Mouse (Mus musculus): ENCODE data around the gene Eif2b4. TPM values are rescaled to one million over a fixed set of nuclear protein-coding genes. Genes with fewer than 3 reads are reported as not detected.
"Not testable (repeated sequence)": the region's sequence is repeated elsewhere in the genome, so short reads cannot be mapped to it uniquely, and the experiment has no call there.

Eif2b4 gene
- total RNA-seq (2021) = 10 to 100 TPM; 39.0 to 44.2 TPM

DNA sequence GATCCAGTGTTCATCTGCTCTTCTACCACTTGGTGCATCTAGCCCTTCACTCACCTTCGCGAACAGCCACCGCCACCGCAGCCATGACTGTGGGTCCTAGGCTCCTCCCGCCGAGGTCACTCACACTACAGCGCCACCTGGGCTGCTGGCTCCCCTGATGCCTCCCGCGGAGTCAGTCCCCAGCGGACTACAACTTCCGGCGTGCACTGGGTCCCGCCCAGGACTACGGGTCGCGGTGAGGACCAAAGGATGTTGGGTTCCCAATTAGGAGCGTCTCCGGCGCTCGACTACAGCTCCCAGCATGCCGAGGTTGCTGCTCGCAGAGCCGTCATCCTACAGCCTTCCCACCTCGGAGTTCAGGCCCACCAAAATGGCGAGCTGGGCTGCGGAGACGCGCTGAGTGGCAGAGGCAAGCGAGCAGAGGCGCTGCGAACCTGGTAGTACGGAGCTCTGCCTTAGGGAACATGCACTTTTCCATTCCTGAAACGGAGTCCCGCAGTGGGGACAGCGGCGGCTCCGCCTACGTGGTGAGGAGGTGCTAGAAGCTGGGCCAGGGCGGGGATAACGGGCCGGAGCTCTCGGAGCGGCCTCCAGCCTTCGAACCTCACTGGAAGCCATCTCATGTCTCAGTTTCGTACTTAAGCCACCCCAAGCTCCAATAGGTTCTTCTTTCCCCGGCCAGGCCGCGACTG, at the start of gene Eif2b4, which contains the start of gene Snx17:
Gene Eif2b4 (minus strand): TSS at position 492 of the 692 bp plus-strand sequence.
Gene Snx17 (plus strand): TSS at position 289 of the 692 bp plus-strand sequence.
- intact Hi-C loops (cut with DNase I) = loop anchor here (1.0 to 10.0 kb wide), 3 partner anchors 8 to 238 kb away; partner anchors contain the start of gene Gtf3c2

DNA sequence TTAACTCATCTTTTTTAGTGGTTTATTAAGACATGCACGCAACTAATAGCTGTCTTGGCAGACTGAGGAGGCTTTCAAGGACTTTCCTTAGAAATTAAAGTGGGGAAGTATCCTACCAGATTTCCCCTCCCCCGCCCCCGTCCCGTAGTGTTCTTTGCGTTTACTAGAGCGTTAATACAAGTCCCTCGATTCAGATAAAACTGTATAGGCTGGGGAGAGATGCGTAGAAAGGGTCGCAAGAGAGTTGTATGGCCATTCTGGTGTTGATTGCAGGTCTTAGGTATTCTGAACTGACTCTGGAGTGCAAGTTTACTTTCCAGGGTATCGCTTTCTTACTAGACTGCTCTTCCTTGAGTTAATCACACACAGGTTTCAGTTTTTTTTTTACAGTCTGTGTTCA, 49.0 kb upstream of the Eif2b4 start:
- intact Hi-C loops (cut with DNase I) = no loop called here
- no peak for DNase-seq (ENCODE audit: low spot score in 2 of 2)

More for the DNA sequence above, at the start of gene Eif2b4, which contains the start of gene Snx17:
- DNase-seq (ENCODE audit: low spot score in 2 of 2) = peak; percentile 100

DNA sequence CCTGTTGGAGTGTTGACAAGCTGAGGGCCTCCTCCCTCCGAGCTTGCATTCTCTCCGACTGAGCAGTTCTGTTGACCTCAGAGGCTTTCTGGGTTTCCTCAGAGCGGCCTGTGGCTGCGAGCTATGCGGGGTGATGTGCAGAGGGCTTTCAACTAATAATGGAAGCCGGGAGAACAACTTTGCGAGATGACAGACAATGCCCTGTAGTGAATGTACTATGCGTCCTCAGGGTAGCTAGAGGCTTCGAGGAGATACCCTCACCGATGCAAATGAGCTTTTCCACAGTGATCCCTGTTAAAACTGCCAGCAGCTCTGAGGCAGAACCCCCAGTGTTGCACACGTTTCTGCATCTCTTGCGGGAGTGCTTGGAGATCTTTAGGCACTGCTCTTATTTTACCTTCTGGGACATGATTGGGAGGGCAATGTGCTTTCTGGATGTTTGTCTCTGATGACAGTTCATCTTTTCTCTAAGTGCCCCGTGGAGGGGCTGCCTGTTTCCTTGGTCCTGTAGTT, 48.3 kb upstream of the Eif2b4 start:
- intact Hi-C loops (cut with DNase I) = no loop called here
- DNase-seq (ENCODE audit: low spot score in 2 of 2) = no peak

DNA sequence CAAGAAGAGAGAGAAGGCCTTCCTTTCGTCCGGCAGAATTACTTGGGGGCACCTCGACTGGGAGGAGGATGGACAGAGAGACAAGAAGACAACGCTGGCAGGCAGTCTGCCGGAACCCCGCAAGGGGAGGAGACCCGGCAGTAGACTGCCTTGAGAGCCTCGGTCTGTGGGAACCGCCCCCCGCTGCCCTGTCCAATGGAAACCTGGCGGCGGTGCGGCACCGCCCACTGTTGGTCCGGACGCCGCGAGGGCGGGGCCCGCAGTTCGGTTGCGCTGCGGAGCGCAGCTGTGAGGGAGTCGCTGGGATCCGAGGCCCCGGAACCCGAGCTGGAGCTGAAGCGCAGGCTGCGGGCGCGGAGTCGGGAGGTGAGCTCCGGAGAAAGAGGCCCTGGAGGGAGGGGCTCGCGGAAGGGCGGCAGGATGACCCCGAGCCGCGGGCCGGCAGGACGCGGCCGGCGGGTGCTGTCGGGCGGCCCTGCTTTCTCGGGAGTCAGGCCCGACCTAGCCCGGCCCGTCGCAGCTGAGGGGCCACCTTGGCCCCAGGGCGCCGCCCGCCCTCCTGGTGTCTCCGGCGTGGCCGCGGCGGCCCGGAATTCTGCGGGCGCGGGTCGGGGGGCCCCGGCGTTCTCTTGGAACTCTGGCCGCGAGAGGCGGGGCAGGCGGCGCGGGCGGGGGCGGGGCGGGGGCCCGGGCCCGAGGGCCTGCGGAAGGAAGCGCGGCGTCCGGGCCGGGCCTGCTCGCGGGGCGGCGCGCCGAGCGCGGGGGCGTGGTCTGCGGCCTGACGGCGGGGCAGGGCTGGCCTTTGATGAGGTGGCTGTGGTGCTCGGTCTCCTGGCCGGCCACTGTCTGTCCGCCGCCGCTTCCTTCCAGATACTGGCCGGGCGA, 47.6 kb upstream of the Eif2b4 start, which contains the start of the genes Nrbp1 and Gm9970:
Gene Nrbp1 (plus strand): TSS at position 228 of the 885 bp plus-strand sequence.
Gene Gm9970 (minus strand): TSS at position 596 of the 885 bp plus-strand sequence.
- intact Hi-C loops (cut with DNase I) = loop anchor here (1.0 kb wide), 1 partner anchor 20 kb away; no protein-coding TSS in a partner anchor
- peak; percentile 96 to 97 for DNase-seq (ENCODE audit: low spot score in 2 of 2)

DNA sequence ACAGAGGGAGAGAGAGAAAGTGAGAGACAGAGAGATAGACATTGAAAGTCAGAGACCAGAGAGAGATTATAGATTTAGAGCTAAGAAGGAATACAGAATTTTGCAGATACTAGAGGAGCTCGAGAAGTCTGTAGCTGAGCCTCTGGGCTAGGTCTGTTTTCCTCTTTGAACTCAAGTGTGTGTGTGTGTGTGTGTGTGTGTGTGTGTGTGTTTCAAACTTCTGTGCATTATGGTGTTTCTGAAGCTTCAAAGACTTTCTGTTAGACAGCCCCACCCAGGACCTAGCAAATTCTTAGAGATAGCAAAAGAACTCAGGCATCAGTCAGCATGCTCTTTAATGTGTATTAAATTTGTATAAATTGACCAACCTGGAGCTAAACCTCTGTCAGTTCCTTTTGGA, 33.4 kb upstream of the Eif2b4 start:
- intact Hi-C loops (cut with DNase I) = no loop called here
- no peak for DNase-seq (ENCODE audit: low spot score in 2 of 2)

DNA sequence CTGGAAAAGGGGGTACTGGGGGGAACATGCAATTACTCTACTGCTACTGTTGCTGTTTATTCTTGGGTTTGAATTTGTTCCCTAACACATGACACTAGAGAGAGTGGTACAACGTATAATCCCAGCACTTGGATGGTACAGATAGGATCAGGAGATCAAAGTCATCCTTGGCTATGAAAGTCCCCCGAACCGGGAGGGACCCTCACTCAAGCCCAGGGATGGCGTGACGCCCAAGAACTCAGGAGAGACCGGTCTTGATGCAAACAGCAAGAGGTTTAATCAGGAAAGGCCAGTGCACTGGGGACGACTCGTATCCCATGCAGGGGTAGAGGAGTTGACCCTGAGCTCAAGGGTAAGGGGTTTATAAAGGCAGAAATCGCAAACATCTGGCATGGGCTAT, 29.5 kb upstream of the Eif2b4 start:
- intact Hi-C loops (cut with DNase I) = loop anchor here (5.0 kb wide), 1 partner anchor 230 kb away; the partner anchor contains the start of gene Zfp512
- no peak for DNase-seq (ENCODE audit: low spot score in 2 of 2)

DNA sequence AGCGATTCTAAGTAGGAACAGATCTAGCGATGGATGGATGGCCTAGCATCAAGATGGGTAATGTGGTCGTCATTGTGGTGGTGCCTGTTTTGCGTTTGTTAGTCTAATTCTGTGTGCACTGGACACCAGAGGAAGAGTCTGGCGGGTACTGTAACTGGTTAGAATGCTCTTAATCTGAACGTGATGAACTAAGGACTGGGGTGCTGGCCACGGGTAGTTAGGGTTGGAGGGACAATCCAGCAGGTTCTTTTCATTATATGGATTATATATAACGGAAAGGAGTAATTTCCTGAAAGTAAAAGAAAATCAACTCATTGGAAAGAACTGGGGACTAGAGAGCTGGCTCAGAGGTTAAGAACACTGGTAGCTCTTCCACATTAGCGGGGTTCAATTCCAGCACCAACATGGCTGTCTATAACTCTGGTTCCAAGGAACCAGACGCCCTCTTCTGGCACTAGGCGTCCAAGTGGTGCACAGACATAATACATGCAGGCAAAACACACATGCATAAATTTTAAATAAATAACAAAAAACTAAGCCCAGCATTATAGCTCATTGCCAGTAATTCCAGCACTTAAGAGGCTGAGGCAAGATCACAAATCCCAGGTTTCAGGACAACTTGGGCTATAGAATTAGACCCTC, 28.2 kb upstream of the Eif2b4 start:
- intact Hi-C loops (cut with DNase I) = loop anchor here (1.0 to 5.0 kb wide), 4 partner anchors 19 to 231 kb away; partner anchors contain the start of genes Ift172, Nrbp1 and Zfp512
- peak; percentile 23 to 47 for DNase-seq (ENCODE audit: low spot score in 2 of 2)

DNA sequence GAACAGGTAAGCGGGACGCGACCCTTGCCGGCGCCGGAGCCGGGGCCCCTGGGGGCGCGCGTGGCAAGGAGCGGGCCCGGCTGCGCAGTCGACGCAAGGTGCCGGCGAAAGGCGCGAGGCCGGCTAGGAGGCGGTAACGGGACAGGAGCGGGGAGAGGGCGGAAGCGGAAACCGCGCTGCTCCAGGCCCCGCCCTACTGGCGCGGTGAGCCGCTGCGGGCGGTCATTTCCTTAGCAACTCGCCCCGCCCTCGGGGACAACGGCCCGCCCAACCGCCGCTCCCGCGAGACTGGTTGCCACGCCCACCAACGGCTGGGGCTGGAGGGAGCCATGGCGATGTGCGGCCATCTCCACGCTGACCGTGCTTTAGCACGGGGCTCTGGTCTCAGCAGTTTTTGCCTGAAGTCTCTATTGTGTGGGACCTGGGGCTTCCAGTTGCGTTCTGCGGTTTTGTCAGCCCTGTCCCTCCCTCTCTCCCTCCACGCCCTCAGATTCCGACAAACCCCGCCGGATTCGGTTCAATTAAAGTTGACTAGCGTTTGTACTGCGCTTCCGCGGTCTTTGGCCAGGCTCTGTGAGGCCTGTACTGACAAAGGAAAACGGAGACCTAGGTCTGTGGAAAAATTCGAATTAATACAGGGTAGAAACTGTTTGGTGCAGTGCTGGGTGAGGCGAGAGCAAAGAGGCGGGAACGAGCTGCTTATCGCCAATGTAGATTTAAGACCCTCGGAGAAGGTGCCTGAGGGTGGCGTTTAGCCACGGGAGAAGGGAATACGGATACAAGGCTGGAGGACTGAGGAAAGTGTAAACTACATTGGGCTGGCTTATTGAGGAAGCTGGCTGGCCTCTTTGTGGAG, 27.4 kb upstream of the Eif2b4 start, which contains the start of gene Ppm1g:
Gene Ppm1g (minus strand): TSS at position 240 of the 856 bp plus-strand sequence.
- peak; percentile 96 for DNase-seq (ENCODE audit: low spot score in 2 of 2)
- intact Hi-C loops (cut with DNase I) = loop anchor here (1.0 to 5.0 kb wide), 4 partner anchors 20 to 232 kb away; partner anchors contain the start of genes Ift172, Nrbp1 and Zfp512

DNA sequence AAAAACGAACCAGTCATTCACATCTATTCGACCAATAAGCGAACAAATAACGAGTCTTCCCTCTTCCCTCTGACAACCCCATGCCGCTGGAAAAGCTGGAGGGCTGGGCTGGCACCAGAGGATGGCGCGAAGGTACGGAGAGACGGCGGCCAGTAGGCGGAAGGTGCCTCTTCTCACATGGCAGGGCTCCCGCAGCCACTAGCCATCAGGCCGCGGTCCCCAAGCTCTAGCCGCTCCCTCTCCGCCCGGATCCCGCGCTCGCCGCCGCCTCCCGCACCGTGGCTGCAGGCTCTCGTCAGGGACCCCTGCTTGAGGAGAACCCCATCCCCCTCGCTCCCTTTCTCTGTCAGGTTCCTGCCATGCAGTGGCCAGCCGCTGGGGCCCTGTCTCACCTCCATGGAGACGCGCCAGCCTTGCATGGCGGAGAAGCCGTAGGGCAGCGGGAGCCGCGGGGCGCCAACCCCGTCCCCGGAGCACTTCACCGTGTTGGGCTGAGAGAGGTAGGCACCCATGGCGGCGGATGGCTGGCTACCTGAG, 26.7 kb upstream of the Eif2b4 start:
- intact Hi-C loops (cut with DNase I) = loop anchor here (2.0 to 5.0 kb wide), 3 partner anchors 71 to 232 kb away; partner anchors contain the start of genes Ift172 and Zfp512

DNA sequence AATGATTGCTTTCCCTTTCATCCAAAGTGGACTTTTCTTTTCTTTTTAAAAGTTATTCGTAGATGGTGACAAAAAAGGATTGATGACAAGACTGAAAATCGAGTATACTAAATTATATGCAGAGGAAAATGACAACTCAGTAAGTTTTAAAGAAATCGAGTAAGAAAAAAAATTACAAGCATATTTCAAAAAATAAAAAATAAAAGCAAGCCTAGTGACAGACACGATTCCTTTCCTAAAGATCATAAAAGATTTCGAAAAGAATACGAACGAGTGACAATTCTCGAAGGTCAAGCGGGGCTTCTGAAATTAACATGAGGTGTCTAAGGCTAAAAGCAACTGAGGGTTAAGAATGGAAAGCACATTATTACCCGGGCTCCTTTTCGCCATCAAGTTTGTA, 26.2 kb upstream of the Eif2b4 start:
- intact Hi-C loops (cut with DNase I) = no loop called here
- DNase-seq (ENCODE audit: low spot score in 2 of 2) = no peak

More for the DNA sequence above, 26.7 kb upstream of the Eif2b4 start:
- peak; percentile 55 to 57 for DNase-seq (ENCODE audit: low spot score in 2 of 2)

DNA sequence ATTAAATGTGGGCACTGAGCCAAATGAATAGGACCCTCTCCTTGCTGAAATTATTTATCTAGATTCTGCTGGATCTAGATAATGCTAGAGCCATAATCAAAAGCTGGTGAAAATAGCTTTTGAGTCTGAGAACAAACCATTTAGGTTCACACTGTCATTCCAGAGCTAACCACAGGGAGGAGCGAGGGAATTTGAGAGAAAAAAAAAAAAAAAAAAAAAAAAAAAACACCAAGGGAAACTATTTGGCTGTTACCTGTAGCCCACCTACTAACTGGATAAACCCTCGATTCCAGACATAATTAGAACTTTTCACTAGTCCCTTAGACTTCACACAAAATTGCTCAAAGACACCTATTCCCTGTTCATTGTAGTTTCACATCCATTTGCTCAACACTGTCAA, 25.8 kb upstream of the Eif2b4 start:
- DNase-seq (ENCODE audit: low spot score in 2 of 2) = no peak
- intact Hi-C loops (cut with DNase I) = no loop called here

DNA sequence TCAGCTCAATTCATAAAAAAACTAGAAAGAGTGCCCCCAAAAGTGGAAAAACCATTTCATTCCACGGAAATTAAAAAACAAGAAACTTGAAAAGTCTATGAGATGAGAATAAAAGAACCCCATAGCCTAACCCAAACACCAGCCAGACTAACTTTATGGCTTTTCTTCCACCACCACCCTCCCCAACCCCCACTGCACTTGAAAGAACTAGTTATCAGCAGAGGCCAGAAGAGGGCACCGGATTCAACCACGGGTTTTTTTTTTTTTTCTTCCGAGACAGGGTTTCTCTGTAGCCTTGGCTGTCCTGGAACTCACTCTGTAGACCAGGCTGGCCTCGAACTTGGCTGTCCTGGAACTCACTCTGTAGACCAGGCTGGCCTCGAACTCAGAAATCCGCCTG, 25.1 kb upstream of the Eif2b4 start:
- intact Hi-C loops (cut with DNase I) = no loop called here
- no peak for DNase-seq (ENCODE audit: low spot score in 2 of 2)

DNA sequence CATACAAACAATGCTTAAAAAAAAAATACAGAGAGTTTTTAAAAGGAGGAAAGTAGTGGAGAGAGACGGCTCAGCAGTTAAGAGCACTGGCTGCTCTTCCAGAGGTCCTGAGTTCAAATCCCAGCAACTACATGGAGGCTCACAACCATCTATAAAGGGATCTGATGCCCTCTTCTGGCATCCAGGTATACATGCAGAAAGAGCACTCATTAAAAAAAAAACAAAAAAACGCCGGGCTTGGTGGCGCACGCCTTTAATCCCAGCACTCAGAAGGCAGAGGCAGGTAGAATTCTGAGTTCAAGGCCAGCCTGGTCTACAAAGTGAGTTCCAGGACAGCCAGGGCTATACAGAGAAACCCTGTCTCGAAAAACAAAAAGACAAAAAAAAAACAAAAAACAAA, 23.3 kb upstream of the Eif2b4 start:
- intact Hi-C loops (cut with DNase I); DNase-seq (ENCODE audit: low spot score in 2 of 2): not testable (repeated sequence)

DNA sequence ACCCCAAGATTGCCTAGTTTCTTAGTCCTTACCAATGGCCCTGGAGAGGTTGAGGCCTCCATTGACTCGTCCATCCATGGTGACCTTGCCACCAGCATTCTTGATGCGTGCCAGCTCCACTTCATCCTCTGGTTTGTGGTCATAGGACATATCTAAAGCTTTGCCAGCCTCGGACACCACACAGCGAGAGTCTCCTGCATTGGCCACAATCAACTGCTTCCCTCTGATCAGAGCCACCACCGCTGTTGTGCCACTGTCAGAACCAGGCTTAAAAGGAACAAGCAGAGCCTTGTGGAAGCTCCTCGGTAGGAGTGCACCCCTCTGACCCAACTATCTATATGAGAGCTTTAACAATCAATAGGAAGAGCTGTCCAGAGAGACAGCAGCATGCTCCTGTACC, 11.2 kb upstream of the Eif2b4 start:
- intact Hi-C loops (cut with DNase I) = no loop called here
- DNase-seq (ENCODE audit: low spot score in 2 of 2) = no peak

DNA sequence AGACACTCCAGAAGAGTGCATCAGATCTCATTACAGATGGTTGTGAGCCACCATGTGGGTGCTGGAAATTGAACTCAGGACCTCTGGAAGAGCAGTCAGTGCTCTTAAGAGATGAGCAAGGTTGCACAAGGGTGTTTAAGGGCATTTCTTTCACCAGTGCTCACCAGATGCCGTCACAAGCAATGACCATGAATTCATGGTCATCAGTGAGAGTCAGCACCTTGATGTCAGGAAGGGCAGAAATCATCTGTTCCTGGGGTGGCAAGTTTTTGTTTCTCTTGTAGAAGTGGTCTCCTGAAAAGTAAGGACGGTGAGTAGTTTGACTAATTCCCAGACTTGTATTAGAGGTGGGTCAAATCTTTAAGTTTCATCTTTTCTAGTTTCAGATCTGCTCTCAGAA, 10.6 kb upstream of the Eif2b4 start:
- intact Hi-C loops (cut with DNase I) = no loop called here
- no peak for DNase-seq (ENCODE audit: low spot score in 2 of 2)

DNA sequence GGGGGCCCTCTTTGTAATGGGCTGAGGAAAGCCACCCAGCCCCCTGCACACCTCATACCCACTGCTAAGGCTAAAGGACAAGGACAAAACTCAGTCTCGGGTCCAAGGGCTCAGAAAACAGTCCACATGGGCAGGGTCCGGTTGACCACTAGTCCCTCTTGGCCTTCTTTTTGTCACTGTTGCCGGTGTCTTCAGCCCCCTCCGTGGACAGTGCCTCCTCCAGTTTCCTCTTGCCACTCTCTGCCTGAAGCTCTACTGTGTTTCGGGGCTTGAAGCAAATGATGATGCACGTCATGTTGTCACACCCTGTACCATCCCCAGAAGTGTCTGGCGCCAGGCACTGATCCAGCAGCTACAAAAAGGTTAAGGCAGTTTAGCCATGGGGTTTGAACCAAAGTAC, 9.7 kb upstream of the Eif2b4 start:
- DNase-seq (ENCODE audit: low spot score in 2 of 2) = no peak
- intact Hi-C loops (cut with DNase I) = no loop called here

DNA sequence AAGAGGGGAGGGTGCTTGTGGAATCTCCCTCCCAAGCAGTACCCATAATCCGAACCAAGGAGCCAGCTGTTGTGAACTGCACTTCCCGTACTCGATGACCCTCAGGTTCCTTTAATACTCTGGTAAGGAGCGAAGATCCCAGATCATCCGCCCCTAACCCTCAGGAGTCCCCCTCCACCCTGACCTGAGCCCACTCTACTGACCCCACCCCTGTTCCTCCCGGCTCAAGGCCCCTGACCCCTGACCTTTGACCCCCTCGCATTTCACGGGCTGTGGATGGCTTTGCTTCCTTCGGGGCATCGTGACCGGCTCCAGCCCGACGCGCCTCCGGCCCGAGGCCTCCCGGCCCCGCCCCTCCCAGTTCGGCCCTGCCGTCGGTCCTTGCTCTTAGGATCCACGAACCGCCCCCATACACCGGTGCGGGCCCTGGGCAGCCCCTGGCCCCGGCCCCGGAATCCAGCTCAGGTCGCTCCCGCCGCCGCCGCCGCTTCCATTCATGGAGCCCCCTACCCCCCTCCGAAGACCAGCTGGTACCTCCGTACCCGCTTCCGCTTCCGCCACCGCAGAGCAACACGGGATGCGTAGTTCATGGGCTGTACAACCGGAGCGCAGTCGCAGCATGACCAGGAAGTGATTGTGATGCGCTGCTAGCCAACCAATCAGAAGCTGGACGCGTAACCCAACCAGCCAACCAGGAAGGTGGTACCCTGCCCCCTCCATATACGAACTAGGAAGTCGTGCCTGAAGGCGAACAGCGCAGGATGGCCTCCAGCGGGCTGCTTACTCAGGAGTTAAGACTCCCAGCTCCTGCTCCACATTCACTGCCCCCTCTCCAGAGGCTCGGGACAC, 8.7 kb upstream of the Eif2b4 start, which contains the start of gene Zfp513:
Gene Zfp513 (minus strand): TSS at position 562 of the 849 bp plus-strand sequence.
- intact Hi-C loops (cut with DNase I) = loop anchor here (1.0 kb wide), 1 partner anchor 9 kb away; the partner anchor contains the start of genes Eif2b4 and Snx17
- peak; percentile 97 to 100 for DNase-seq (ENCODE audit: low spot score in 2 of 2)
